Mouse (Mus musculus): ENCODE results near the gene Sox21. TPM values are rescaled to one million over a fixed set of nuclear protein-coding genes. Genes with fewer than 3 reads are reported as not detected.

Gene Sox21
- polyA plus RNA-seq, 1 experiment, result not detected

- Histone ChIP-seq H3K4me3 (ENCODE audit: insufficient read depth, low read depth, low read length) (no peak overlapping the region), H3K27ac (replicated peaks; ENCODE audit: low read depth, low read length) (no peak overlapping the region)
These were observed 39.8 kb downstream of the Sox21 start for GRCm38 (mm10) chr14:118197063-118197462.

DNA sequence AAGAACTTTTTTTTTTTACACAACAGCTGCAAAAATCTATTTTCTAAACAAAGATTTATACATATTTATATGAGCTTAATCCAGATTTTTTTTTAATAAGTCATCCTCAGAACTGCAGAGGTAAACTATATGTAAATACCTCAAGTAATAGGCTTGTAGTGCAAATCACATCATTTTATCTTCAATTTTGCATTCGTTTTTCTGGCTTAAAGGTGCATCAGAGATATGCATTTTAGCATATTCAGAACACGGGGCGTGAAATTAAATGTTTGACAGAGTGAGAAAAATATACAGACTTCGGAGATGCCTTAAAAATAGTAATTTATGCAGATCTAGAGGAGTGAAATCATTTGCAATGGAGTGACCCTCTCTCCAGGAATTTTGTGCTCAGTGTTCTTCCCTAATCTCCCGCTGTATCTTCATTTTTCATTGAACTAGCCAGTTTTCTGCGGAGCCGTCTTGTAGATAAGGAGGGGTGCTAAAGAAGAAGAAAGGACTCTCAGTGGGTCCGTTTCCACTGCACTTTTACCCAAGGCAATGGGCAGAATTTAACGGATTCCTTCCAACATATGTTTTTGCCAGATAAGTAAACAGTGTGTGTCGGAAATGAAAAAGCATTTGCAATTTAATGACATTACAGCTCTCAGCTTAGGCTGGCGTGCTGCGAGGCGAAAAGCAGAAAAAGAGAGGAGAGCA lies 42.5 kb downstream of the Sox21 start:
- Histone ChIP-seq H3K27ac (replicated peaks; ENCODE audit: low read depth, low read length) (no peak overlapping the region), H3K4me1 (ENCODE audit: control insufficient read depth, insufficient read depth, insufficient read length, low read length) (no peaks in the 10 kb centered on the region), H3K4me3 (ENCODE audit: insufficient read depth, low read depth, low read length) (no peak overlapping the region)

More at GRCm38 (mm10) chr14:118197063-118197462, 39.8 kb downstream of the Sox21 start:
- no peaks in the 10 kb centered on the region for H3K4me1 ChIP-seq (ENCODE audit: control insufficient read depth, insufficient read depth, insufficient read length, low read length)

DNA sequence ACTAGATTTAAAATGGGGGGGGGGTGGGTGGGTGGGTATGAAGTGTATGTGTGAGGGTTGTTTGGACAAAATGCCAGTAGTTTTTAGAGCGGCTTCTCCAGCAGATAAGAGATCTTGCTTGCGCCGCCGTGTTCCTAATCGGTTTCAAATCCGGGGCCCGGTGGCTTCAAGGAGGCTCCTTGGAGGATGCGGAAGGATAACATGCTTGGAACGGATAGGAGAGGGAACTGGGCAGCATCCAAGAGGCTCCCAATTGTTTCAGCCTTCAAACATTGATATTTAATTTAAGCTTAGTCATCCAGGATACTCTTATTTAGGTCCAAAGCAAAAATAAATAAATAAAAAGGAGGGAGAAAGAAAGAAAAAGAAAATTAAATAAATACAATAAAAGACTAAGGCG lies 43.2 kb downstream of the Sox21 start:
- H3K27ac ChIP-seq (replicated peaks; ENCODE audit: low read depth, low read length), result no peak overlapping the region

DNA sequence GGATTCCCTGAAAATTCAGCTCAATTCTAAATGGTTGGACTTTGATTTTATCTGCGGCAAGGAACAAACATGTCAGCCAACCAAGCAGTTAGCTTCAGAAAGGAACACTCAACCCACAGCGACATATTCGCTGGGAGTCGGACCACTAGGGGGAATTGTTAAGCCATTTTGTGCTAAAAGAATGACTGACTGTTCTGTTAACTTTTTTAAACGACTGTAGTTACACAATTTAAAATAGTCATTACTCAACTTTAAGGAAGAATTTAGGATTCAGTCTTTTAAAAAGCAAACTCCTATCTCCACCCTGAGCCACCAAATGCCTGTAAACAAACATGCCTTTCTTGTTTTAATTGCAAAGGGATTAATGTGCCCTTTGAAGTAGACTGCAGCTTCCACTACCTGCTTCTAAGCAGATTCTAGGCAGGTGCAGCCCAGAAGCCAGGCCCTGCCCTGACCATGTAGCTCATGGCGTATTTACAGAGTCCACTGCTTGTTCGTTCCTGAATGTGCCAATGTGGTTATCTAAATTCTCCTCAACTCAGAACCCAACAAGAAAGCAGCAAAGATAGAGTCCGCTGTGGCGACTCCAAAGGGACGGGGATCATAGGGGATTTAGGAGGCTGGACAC lies 43.7 kb downstream of the Sox21 start:
- no peak overlapping the region for H3K27ac ChIP-seq (replicated peaks; ENCODE audit: low read depth, low read length)
- H3K4me3 ChIP-seq (ENCODE audit: insufficient read depth, low read depth, low read length), result no peak overlapping the region
- no peaks in the 10 kb centered on the region for H3K4me1 ChIP-seq (ENCODE audit: control insufficient read depth, insufficient read depth, insufficient read length, low read length)

More for the DNA sequence above, 43.2 kb downstream of the Sox21 start:
- Histone ChIP-seq H3K4me3 (ENCODE audit: insufficient read depth, low read depth, low read length) (no peak overlapping the region), H3K4me1 (ENCODE audit: control insufficient read depth, insufficient read depth, insufficient read length, low read length) (no peaks in the 10 kb centered on the region)

DNA sequence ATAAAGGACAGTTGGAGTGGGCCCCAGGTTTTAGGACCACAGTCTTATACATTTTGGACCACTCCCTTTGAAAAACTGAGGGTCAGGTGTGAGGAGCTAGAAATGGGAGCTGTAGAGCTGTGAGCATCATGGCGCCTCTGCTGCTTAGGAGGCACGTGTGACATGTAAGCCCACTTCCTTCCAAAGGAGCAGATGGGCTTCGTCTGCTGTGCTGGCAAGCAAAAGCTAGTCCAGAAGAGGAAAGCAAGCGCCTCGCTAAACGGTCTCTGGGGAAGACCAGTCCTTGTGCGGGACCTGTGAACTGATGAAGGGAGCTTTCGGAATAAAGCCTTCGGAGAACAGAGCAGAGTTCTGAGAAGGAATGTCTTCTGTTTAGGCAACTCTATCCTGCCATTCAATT lies 45.4 kb downstream of the Sox21 start:
- no peak overlapping the region for H3K4me3 ChIP-seq (ENCODE audit: insufficient read depth, low read depth, low read length)
- no peak overlapping the region for H3K27ac ChIP-seq (replicated peaks; ENCODE audit: low read depth, low read length)
- no peaks in the 10 kb centered on the region for H3K4me1 ChIP-seq (ENCODE audit: control insufficient read depth, insufficient read depth, insufficient read length, low read length)

Other genes starting within 250 kb of the Sox21 start
- gene Dct, start 184.8 kb downstream of the Sox21 start, polyA plus RNA-seq (2012; ENCODE audit: insufficient read depth, insufficient read length, missing spikeins), result not detected in 2 replicates
- 11.0 and 14.8 TPM in 2 replicates for gene Tgds, start 104.3 kb downstream of the Sox21 start, polyA plus RNA-seq (2012; ENCODE audit: insufficient read depth, insufficient read length, missing spikeins)
- 14.7 and 19.6 TPM in 2 replicates for gene Gpr180, start 99.9 kb downstream of the Sox21 start, polyA plus RNA-seq (2012; ENCODE audit: insufficient read depth, insufficient read length, missing spikeins)
- not detected in 2 replicates for gene Gm9376, start 29.9 kb upstream of the Sox21 start, polyA plus RNA-seq (2012; ENCODE audit: insufficient read depth, insufficient read length, missing spikeins)